Mouse (Mus musculus) bone marrow, adult 2 months (tissue): ENCODE measurements around the gene Tmem50b.

Source experiments
- CTCF ChIP-seq: fragments of 200-500 bp; IDR thresholded peaks from 2 replicates; pipeline ENCODE4 v1.5.1; 2011; ENCODE audit warnings: low read length, control low read depth; ENCODE audit not compliant: control insufficient read depth, insufficient read depth
- POLR2A ChIP-seq: fragments of 200-500 bp; IDR thresholded peaks from 2 replicates; pipeline ENCODE4 v1.6.1; 2011; ENCODE audit warnings: low read depth, mild to moderate bottlenecking, control low read depth, low read length, borderline replicate concordance; ENCODE audit not compliant: control insufficient read depth

DNA sequence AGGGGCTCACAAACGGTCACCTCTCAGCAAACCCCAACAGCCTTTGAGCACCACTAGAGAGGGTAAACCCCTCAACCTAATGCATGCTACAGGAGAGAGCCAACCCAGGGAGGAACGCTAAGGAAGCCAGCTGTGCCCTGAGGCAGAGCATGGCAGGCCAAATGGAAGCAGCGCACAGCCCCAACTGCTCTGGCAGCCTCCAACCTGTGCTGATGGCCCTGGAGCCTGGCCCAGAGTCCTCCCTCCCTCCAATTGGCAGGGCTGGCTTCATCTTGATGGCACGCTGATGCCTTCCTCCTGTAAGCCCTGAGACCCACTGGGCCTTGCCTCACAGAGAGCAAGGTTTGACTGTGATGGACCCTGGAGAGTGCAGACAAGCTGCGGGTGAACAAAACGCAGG is 2.5 kb downstream of the Tmem50b start:
- TF ChIP-seq POLR2A, result no peak
- no peak for TF ChIP-seq CTCF
